Mouse (Mus musculus): ENCODE results near the gene Gm20388. TPM values are rescaled to one million over a fixed set of nuclear protein-coding genes. Genes with fewer than 3 reads are reported as not detected.

Gene Gm20388
- polyA plus RNA-seq, 1 experiment from 2014 or later: 1.4 TPM

DNA sequence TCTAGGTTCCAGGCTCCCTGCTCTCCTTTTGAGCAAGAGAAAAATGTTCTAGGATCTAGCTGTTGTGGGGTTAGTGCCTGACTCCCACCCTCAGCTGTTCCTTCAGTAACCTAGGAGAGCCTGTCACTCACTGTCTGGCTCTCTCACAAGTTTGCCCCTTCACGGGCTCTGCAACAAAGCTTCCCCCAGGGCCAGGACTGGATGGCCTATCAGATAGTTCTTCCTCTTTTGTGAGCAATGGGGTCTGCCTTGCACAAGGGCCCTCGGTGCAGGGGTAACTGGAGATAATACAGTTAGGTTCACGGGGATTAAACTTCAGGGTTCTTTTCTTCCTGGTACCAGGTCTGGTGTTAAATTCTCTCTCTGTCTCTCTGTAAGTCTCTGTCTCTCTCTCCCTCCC is 856.0 kb downstream of the Gm20388 start:
- ATAC-seq (ENCODE audit: low read depth): no peak
- Histone ChIP-seq H3K4me3 (ENCODE audit: low read depth, low read length) (no peak overlapping the region), H3K36me3 (ENCODE audit: control insufficient read depth, insufficient read depth) (no peaks in the 10 kb centered on the region), H3K4me1 (ENCODE audit: control insufficient read depth, low read depth, low read length) (no peaks in the 10 kb centered on the region), H3K27me3 (ENCODE audit: control insufficient read depth, insufficient read depth, low read depth, low read length) (no peaks in the 10 kb centered on the region), H3K4me2 (ENCODE audit: low read depth, low read length) (no peak overlapping the region), H3K27ac (ENCODE audit: low read length) (no peak overlapping the region), H3K9ac (ENCODE audit: low read depth, low read length) (no peak overlapping the region), H3K9me3 (replicated peaks; ENCODE audit: control insufficient read depth, low read length) (no peaks in the 10 kb centered on the region)
- WGBS (ENCODE audit: insufficient replicate concordance): 13% methylated on average over 3 of the region's 3 CpGs

DNA sequence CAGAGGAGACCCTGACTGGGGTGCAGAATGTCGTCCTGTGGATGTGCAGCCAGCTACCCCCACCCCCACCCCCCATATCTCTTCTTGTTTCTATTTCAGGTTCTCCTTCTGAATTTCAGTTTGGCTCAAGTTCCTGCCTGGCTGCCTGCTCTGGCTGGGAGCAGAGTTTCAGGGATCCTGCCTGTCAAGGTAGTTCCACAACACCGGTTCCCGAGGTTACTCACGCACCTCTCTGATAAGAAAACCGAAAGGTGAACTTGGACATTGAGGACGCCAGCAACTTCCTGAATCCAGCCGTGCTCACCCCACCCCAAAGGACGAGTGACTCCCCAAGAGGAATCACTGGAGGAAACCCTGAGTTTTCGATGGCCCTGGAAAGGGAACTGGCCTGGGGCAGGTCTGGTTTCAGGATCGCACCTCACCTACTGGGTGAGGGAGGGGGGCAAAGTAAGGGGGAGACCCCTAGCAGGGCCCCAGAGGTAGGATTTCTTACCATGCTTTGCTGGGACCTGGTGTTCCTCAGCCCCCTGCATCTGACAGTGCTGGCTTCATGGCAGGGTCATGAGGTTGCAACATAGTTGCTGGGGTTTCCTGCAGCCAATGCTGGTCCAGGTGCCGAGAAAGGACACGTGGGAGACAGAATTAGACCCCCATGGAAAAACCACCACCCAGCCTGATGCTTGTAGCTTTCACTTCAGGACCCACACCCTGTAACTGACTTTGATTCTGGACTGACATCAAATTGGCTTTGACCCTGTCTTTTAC is 858.0 kb downstream of the Gm20388 start:
- Histone ChIP-seq H3K27ac (ENCODE audit: low read length) (no peak overlapping the region), H3K9ac (ENCODE audit: low read depth, low read length) (no peak overlapping the region), H3K9me3 (replicated peaks; ENCODE audit: control insufficient read depth, low read length) (no peaks in the 10 kb centered on the region), H3K4me1 (ENCODE audit: control insufficient read depth, low read depth, low read length) (no peaks in the 10 kb centered on the region), H3K4me2 (ENCODE audit: low read depth, low read length) (no peak overlapping the region), H3K27me3 (ENCODE audit: control insufficient read depth, insufficient read depth, low read depth, low read length) (no peaks in the 10 kb centered on the region), H3K36me3 (ENCODE audit: control insufficient read depth, insufficient read depth) (no peaks in the 10 kb centered on the region), H3K4me3 (ENCODE audit: low read depth, low read length) (no peak overlapping the region)
- ATAC-seq (ENCODE audit: low read depth): no peak
- 23% methylated on average over 12 of the region's 12 CpGs for WGBS (ENCODE audit: insufficient replicate concordance)

DNA sequence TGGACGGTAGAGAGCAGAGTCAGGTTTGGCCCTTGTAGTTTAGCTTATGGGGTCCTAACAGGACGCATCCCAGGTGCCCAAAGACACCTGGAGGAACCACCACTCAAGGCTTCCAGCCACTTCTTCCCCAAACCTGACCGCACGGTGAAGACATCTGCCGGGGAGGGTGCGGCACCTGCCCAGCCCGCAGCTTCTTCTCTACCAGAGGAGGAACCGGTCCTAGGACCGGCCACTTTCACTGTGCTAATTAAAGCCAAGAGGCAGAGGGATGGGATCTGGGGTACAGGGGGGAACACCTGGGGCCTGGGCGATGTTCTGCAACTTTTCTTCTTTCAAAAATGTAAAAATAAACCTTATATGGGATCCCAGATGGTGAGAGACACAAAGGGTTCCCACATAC is 866.5 kb downstream of the Gm20388 start:
- ATAC-seq (ENCODE audit: low read depth): no peak
- H3K9ac ChIP-seq (ENCODE audit: low read depth, low read length): no peak overlapping the region
- no peaks in the 10 kb centered on the region for H3K4me1 ChIP-seq (ENCODE audit: control insufficient read depth, low read depth, low read length)
- no peak overlapping the region for H3K4me3 ChIP-seq (ENCODE audit: low read depth, low read length)
- no peak overlapping the region for H3K27ac ChIP-seq (ENCODE audit: low read length)
- 70% methylated on average over 10 of the region's 10 CpGs for WGBS (ENCODE audit: insufficient replicate concordance)
- no peaks in the 10 kb centered on the region for H3K36me3 ChIP-seq (ENCODE audit: control insufficient read depth, insufficient read depth)
- H3K27me3 ChIP-seq (ENCODE audit: control insufficient read depth, insufficient read depth, low read depth, low read length): no peaks in the 10 kb centered on the region
- no peaks in the 10 kb centered on the region for H3K9me3 ChIP-seq (replicated peaks; ENCODE audit: control insufficient read depth, low read length)
- no peak overlapping the region for H3K4me2 ChIP-seq (ENCODE audit: low read depth, low read length)

DNA sequence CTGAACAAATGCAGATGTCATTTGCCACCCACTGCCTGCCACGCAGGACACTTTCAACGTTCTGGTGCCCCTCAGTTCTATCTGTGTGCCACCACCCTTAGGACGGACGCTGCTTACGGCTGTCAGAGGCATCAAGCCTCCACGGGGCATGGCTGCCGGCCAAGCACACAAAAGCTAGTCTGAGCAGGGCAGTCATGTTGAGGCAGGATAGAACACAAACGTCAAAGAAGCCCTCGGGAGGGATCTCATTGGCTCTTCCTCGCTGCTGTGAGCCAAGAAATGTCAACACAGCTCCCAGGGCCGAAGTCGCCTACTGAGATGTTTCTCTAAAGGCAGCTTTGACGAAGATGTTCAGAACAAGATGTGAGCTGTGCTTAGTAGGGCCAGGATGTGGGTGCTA is 867.1 kb downstream of the Gm20388 start:
- no peaks in the 10 kb centered on the region for H3K36me3 ChIP-seq (ENCODE audit: control insufficient read depth, insufficient read depth)
- no peak overlapping the region for H3K4me3 ChIP-seq (ENCODE audit: low read depth, low read length)
- no peak overlapping the region for H3K27ac ChIP-seq (ENCODE audit: low read length)
- no peaks in the 10 kb centered on the region for H3K4me1 ChIP-seq (ENCODE audit: control insufficient read depth, low read depth, low read length)
- no peaks in the 10 kb centered on the region for H3K9me3 ChIP-seq (replicated peaks; ENCODE audit: control insufficient read depth, low read length)
- H3K9ac ChIP-seq (ENCODE audit: low read depth, low read length): no peak overlapping the region
- no peak for ATAC-seq (ENCODE audit: low read depth)
- 57% methylated on average over 13 of the region's 13 CpGs for WGBS (ENCODE audit: insufficient replicate concordance)
- no peaks in the 10 kb centered on the region for H3K27me3 ChIP-seq (ENCODE audit: control insufficient read depth, insufficient read depth, low read depth, low read length)
- no peak overlapping the region for H3K4me2 ChIP-seq (ENCODE audit: low read depth, low read length)

DNA sequence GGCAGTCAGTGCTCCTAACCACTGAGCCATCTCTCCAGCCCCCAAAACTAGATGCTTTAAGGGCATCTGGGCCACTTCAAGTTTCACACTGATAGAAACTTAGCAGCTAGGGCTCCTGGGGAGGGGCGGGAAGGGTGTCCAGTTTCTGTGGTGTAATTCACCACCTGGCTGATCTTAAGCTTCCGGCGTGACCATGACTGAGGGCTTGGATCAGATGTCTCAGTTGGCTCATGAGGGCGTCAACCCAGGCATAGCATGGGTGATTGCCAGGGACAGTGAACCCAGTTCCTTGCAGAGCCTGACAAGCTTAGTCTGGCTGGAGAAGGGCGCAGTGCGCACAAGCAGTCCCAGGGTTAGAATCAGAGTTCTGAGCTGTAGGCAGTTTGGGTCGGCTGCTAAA is 868.5 kb downstream of the Gm20388 start:
- 76% methylated on average over 7 of the region's 7 CpGs for WGBS (ENCODE audit: insufficient replicate concordance)

DNA sequence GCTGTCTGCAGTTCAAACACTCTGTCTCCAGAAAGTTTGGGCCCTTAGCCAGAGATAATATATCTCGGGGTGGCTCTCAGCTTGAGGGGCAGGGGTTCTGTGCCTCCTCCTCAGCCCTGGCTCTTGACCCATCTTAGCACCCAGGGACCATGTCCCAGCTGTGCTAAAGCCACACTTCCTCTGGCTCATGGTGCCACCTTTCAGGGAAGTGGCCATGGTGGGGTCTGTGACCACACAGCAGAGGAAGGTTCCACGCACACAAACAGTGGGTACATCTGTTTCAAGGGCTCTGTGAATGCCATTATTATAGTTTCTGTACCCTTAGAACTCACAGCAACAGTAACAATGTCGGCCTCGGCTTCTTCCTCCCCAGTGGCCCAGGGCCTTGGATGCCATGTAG is 873.1 kb downstream of the Gm20388 start:
- WGBS (ENCODE audit: insufficient replicate concordance): 59% methylated on average over 4 of the region's 4 CpGs
- no peak overlapping the region for H3K27ac ChIP-seq (ENCODE audit: low read length)
- no peak overlapping the region for H3K4me2 ChIP-seq (ENCODE audit: low read depth, low read length)
- no peaks in the 10 kb centered on the region for H3K9me3 ChIP-seq (replicated peaks; ENCODE audit: control insufficient read depth, low read length)
- H3K27me3 ChIP-seq (ENCODE audit: control insufficient read depth, insufficient read depth, low read depth, low read length): no peaks in the 10 kb centered on the region
- H3K9ac ChIP-seq (ENCODE audit: low read depth, low read length): no peak overlapping the region
- no peak for ATAC-seq (ENCODE audit: low read depth)
- no peak overlapping the region for H3K4me3 ChIP-seq (ENCODE audit: low read depth, low read length)
- no peaks in the 10 kb centered on the region for H3K36me3 ChIP-seq (ENCODE audit: control insufficient read depth, insufficient read depth)
- H3K4me1 ChIP-seq (ENCODE audit: control insufficient read depth, low read depth, low read length): no peaks in the 10 kb centered on the region

More for the DNA sequence above, 868.5 kb downstream of the Gm20388 start:
- H3K4me1 ChIP-seq (ENCODE audit: control insufficient read depth, low read depth, low read length): no peaks in the 10 kb centered on the region
- no peaks in the 10 kb centered on the region for H3K9me3 ChIP-seq (replicated peaks; ENCODE audit: control insufficient read depth, low read length)
- H3K4me2 ChIP-seq (ENCODE audit: low read depth, low read length): no peak overlapping the region
- H3K27me3 ChIP-seq (ENCODE audit: control insufficient read depth, insufficient read depth, low read depth, low read length): no peaks in the 10 kb centered on the region
- no peak overlapping the region for H3K9ac ChIP-seq (ENCODE audit: low read depth, low read length)
- no peak overlapping the region for H3K27ac ChIP-seq (ENCODE audit: low read length)
- no peaks in the 10 kb centered on the region for H3K36me3 ChIP-seq (ENCODE audit: control insufficient read depth, insufficient read depth)
- no peak overlapping the region for H3K4me3 ChIP-seq (ENCODE audit: low read depth, low read length)
- ATAC-seq (ENCODE audit: low read depth): no peak

DNA sequence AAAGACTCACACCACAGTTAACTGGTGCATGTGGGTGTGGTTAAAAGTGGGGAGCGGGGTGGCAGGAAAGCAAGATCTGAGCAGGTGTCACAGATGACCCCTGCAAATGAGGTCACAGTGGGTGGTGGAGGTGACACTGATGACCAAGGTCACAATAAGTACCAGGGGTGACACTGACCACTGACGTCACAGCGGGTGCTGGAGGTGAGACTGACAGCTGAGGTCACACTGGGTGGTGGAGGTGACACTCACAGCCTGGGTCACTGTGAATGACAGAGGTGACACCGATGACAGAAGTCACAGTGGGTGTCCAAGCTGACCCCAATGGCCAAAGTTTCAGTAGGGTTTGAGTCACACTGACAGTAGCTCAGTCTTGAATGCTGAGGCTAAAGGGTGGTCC is 876.1 kb downstream of the Gm20388 start:
- H3K36me3 ChIP-seq (ENCODE audit: control insufficient read depth, insufficient read depth): no peaks in the 10 kb centered on the region
- WGBS (ENCODE audit: insufficient replicate concordance): 60% methylated on average over 4 of the region's 4 CpGs
- no peaks in the 10 kb centered on the region for H3K27me3 ChIP-seq (ENCODE audit: control insufficient read depth, insufficient read depth, low read depth, low read length)
- no peak overlapping the region for H3K9ac ChIP-seq (ENCODE audit: low read depth, low read length)
- no peaks in the 10 kb centered on the region for H3K4me1 ChIP-seq (ENCODE audit: control insufficient read depth, low read depth, low read length)
- H3K27ac ChIP-seq (ENCODE audit: low read length): no peak overlapping the region
- ATAC-seq (ENCODE audit: low read depth): no peak
- H3K4me2 ChIP-seq (ENCODE audit: low read depth, low read length): no peak overlapping the region
- no peaks in the 10 kb centered on the region for H3K9me3 ChIP-seq (replicated peaks; ENCODE audit: control insufficient read depth, low read length)
- no peak overlapping the region for H3K4me3 ChIP-seq (ENCODE audit: low read depth, low read length)

DNA sequence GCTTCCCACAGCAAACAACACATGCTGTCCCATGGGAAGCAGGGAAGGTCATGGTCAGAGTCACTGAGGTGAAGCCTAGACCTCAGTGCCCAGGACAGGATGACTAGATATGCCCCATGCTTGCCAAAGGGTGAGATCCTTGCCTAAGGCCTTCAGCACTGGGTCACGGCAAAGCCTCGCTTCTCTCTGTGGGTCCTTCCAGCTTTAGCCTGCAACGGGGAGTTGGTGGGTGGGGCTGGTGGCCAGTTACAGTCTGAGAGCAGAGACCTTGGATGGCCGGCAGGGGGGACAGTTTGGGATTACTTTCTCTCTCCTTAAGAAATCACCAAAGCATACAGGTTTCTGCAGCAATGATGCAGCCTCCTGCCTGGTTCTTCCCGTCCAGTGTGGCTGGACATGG is 877.0 kb downstream of the Gm20388 start:
- Histone ChIP-seq H3K4me1 (ENCODE audit: control insufficient read depth, low read depth, low read length) (no peaks in the 10 kb centered on the region), H3K4me3 (ENCODE audit: low read depth, low read length) (no peak overlapping the region), H3K9ac (ENCODE audit: low read depth, low read length) (no peak overlapping the region), H3K36me3 (ENCODE audit: control insufficient read depth, insufficient read depth) (no peaks in the 10 kb centered on the region), H3K27ac (ENCODE audit: low read length) (no peak overlapping the region), H3K4me2 (ENCODE audit: low read depth, low read length) (no peak overlapping the region), H3K9me3 (replicated peaks; ENCODE audit: control insufficient read depth, low read length) (no peaks in the 10 kb centered on the region), H3K27me3 (ENCODE audit: control insufficient read depth, insufficient read depth, low read depth, low read length) (no peaks in the 10 kb centered on the region)
- 36% methylated on average over 5 of the region's 5 CpGs for WGBS (ENCODE audit: insufficient replicate concordance)
- ATAC-seq (ENCODE audit: low read depth): no peak

DNA sequence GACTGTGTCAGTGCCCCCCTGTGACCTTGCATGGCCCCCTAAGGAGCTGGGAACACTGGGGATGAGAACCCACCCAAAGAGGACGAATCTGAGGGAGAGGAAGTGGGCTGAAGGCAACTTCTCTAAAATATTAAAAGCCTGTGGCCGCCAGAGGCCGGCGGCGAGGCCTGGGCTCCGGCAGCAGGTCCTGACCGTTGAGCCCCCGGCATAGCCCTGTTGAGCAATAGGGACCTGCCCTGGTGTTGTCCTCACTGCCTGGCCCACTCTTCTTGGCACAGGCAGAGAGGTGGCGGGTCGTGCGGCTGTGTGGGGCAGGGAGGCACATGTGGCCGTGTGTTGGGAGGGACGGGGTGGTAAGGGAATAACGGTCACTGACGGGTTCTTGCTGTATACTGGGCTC is 882.1 kb downstream of the Gm20388 start:
- no peaks in the 10 kb centered on the region for H3K36me3 ChIP-seq (ENCODE audit: control insufficient read depth, insufficient read depth)
- 18% methylated on average over 15 of the region's 15 CpGs for WGBS (ENCODE audit: insufficient replicate concordance)
- ATAC-seq (ENCODE audit: low read depth): peak; percentile 54
- H3K9ac ChIP-seq (ENCODE audit: low read depth, low read length): no peak overlapping the region
- H3K4me3 ChIP-seq (ENCODE audit: low read depth, low read length): no peak overlapping the region
- no peaks in the 10 kb centered on the region for H3K27me3 ChIP-seq (ENCODE audit: control insufficient read depth, insufficient read depth, low read depth, low read length)
- H3K27ac ChIP-seq (ENCODE audit: low read length): no peak overlapping the region
- H3K4me1 ChIP-seq (ENCODE audit: control insufficient read depth, low read depth, low read length): no peaks in the 10 kb centered on the region
- H3K9me3 ChIP-seq (replicated peaks; ENCODE audit: control insufficient read depth, low read length): no peaks in the 10 kb centered on the region
- H3K4me2 ChIP-seq (ENCODE audit: low read depth, low read length): no peak overlapping the region

All from liver, embryonic 16.5 days (tissue).